Mouse (Mus musculus): Measurements from ENCODE around the gene Ece1. TPM values are rescaled to one million over a fixed set of nuclear protein-coding genes. Genes with fewer than 3 reads are reported as not detected.

Ece1 gene
- polyA plus RNA-seq, 1 experiment from 2014 or later = 49.1 TPM

GRCm38 (mm10) chr4:138009786-138010502 lies 147.9 kb downstream of the Ece1 start:
- no peak overlapping the region for H3K9ac ChIP-seq (ENCODE audit: low read depth, low read length)
- H3K4me2 ChIP-seq (replicated peaks; ENCODE audit: low read depth) = no peak overlapping the region
- no peak overlapping the region for H3K4me3 ChIP-seq (ENCODE audit: low read depth, low read length)
- H3K27me3 ChIP-seq (replicated peaks; ENCODE audit: control insufficient read depth, insufficient read depth, low read length) = no peaks in the 10 kb centered on the region
- no peaks in the 10 kb centered on the region for H3K9me3 ChIP-seq (ENCODE audit: control insufficient read depth)
- H3K27ac ChIP-seq (ENCODE audit: low read depth, low read length) = no peak overlapping the region
- ATAC-seq = no peak
- H3K4me1 ChIP-seq (replicated peaks; ENCODE audit: control insufficient read depth, insufficient read depth, low read length) = no peaks in the 10 kb centered on the region
- H3K36me3 ChIP-seq (ENCODE audit: control insufficient read depth, insufficient read depth) = peaks cover 55% of the 10 kb centered on the region; the same call in 1 of the 2 replicates
- WGBS = 95% methylated on average over 4 of the region's 4 CpGs
- no peak for TF ChIP-seq CTCF (IDR thresholded peaks at IDR 0.05; ENCODE audit: low read depth)

- no peak overlapping the region for H3K27ac ChIP-seq (ENCODE audit: low read depth, low read length)
- no peaks in the 10 kb centered on the region for H3K9me3 ChIP-seq (ENCODE audit: control insufficient read depth)
- no peaks in the 10 kb centered on the region for H3K27me3 ChIP-seq (replicated peaks; ENCODE audit: control insufficient read depth, insufficient read depth, low read length)
- H3K4me3 ChIP-seq (ENCODE audit: low read depth, low read length) = no peak overlapping the region
- peaks cover 58% of the 10 kb centered on the region; the same call in 1 of the 2 replicates for H3K36me3 ChIP-seq (ENCODE audit: control insufficient read depth, insufficient read depth)
- WGBS = 90% methylated on average over 15 of the region's 15 CpGs
- no peak overlapping the region for H3K9ac ChIP-seq (ENCODE audit: low read depth, low read length)
- TF ChIP-seq CTCF (IDR thresholded peaks at IDR 0.05; ENCODE audit: low read depth) = no peak
- ATAC-seq = no peak
- H3K4me1 ChIP-seq (replicated peaks; ENCODE audit: control insufficient read depth, insufficient read depth, low read length) = no peaks in the 10 kb centered on the region
- H3K4me2 ChIP-seq (replicated peaks; ENCODE audit: low read depth) = no peak overlapping the region
These were observed 151.9 kb downstream of the Ece1 start for GRCm38 (mm10) chr4:138013723-138014479.

Other genes with a start within 250 kb of the Ece1 start
- gene Rap1gap, start 197.5 kb upstream of the Ece1 start, polyA plus RNA-seq (2015; fragmentation: Nextera tagmentation; extraction: Ambion mirVana) = 8.9 and 9.1 TPM in 2 replicates
- gene Alpl, start 65.9 kb upstream of the Ece1 start, polyA plus RNA-seq (2015; fragmentation: Nextera tagmentation; extraction: Ambion mirVana) = 0.72 and 0.73 TPM in 2 replicates
- 11.9 and 12.5 TPM in 2 replicates for gene Eif4g3, start 130.8 kb downstream of the Ece1 start, polyA plus RNA-seq (2015; fragmentation: Nextera tagmentation; extraction: Ambion mirVana)